Mouse (Mus musculus) spleen, adult 2 months (tissue): ENCODE results near the gene Grik2.

Experiments used
- CTCF ChIP-seq: fragments of 200-500 bp; IDR thresholded peaks from 2 replicates; pipeline ENCODE4 v1.5.1; 2011; ENCODE audit warnings: mild to moderate bottlenecking, inconsistent platforms; ENCODE audit not compliant: insufficient read depth, insufficient read length, insufficient replicate concordance; ENCODE audit errors: extremely low read depth
- POLR2A ChIP-seq: fragments of 200-500 bp; IDR thresholded peaks from 2 replicates; pipeline ENCODE4 v1.6.1; 2011; ENCODE audit warnings: low read depth, low read length, inconsistent platforms

GRCm38 (mm10) chr10:49049391-49049790 is 739.2 kb downstream of the Grik2 start:
- TF ChIP-seq POLR2A (no peak), CTCF (no peak)
